ENCODE assay signal across 11 mouse cellular contexts in genomic region chr13:32912770-32913380, GRCm38 (mm10). TPM values are rescaled to one million over a fixed set of nuclear protein-coding genes. Genes with fewer than 3 reads are reported as not detected.
DNase-seq lines count a peak whose midpoint lies in the region; ATAC-seq and TF ChIP-seq lines count a peak whose summit lies in the region.
"Had no signal": no experiment of that assay in that cellular context is flagged by ENCODE, and none has a peak within 500 bp of the region (broad histone marks: within the 10 kb centered on the region; RNA-seq: fewer than 3 reads in every experiment).

No protein-coding gene starts in this region.

- H3K27me3 ChIP-seq in neural tube, embryonic 15.5 days (replicated peaks): no peaks in the 10 kb centered on the region
- no peaks in the 10 kb centered on the region for H3K27me3 ChIP-seq in kidney, postnatal 0 days (ENCODE audit: insufficient read depth, low read length)
- H3K27me3 ChIP-seq in stomach, postnatal 0 days (ENCODE audit: control insufficient read depth, insufficient read depth, low read length): no peaks in the 10 kb centered on the region

- TF ChIP-seq CTCF in kidney, postnatal 0 days (IDR thresholded peaks at IDR 0.05; ENCODE audit: low read depth): no peak
- TF ChIP-seq CTCF in stomach, postnatal 0 days (IDR thresholded peaks at IDR 0.05; ENCODE audit: low read depth): no peak

- H3K9me3 ChIP-seq in neural tube, embryonic 15.5 days (replicated peaks): no peaks in the 10 kb centered on the region
- H3K9me3 ChIP-seq in kidney, postnatal 0 days (replicated peaks; ENCODE audit: low read length): no peaks in the 10 kb centered on the region
- no peaks in the 10 kb centered on the region for H3K9me3 ChIP-seq in stomach, postnatal 0 days (ENCODE audit: control insufficient read depth, low read length)
- H3K9me3 ChIP-seq: G1E had no signal

- no peaks in the 10 kb centered on the region for H3K36me3 ChIP-seq in neural tube, embryonic 15.5 days
- no peaks in the 10 kb centered on the region for H3K36me3 ChIP-seq in kidney, postnatal 0 days (ENCODE audit: insufficient read depth, low read length)
- no peaks in the 10 kb centered on the region for H3K36me3 ChIP-seq in stomach, postnatal 0 days (ENCODE audit: control insufficient read depth, insufficient read depth, low read length)
- H3K36me3 ChIP-seq: G1E had no signal

- no peak overlapping the region for H3K4me2 ChIP-seq in neural tube, embryonic 15.5 days
- H3K4me2 ChIP-seq in kidney, postnatal 0 days (ENCODE audit: low read length): no peak overlapping the region
- no peak overlapping the region for H3K4me2 ChIP-seq in stomach, postnatal 0 days (replicated peaks; ENCODE audit: low read depth)

- no peak for TF ChIP-seq EP300 in stomach, postnatal 0 days (optimal IDR thresholded peaks at IDR 0.05)

- H3K4me3 ChIP-seq in neural tube, embryonic 15.5 days (replicated peaks): no peak overlapping the region
- no peak overlapping the region for H3K4me3 ChIP-seq in kidney, postnatal 0 days (replicated peaks; ENCODE audit: low read depth, low read length)
- no peak overlapping the region for H3K4me3 ChIP-seq in stomach, postnatal 0 days (ENCODE audit: low read depth, low read length)

- peak; percentile 45 for DNase-seq in neural tube, embryonic 10.5 days (ENCODE audit: extremely low spot score, low spot score)
- peak; percentile 92 for DNase-seq in fibroblast of lung, adult 2 months (ENCODE audit: low read depth)
- DNase-seq in kidney, postnatal 0 days (ENCODE audit: low spot score): no peak
- DNase-seq in stomach, postnatal 0 days (ENCODE audit: low spot score): no peak
- no peak for DNase-seq in ovary, postnatal 10 days (ENCODE audit: low spot score)
- no peak for DNase-seq in left cerebral cortex, postnatal 10 days (ENCODE audit: extremely low spot score in 1 of 2, low spot score in 2 of 2)
- DNase-seq in adrenal gland, adult 8-10 months: no peak

- no peak overlapping the region for H3K9ac ChIP-seq in neural tube, embryonic 15.5 days (replicated peaks)
- no peak overlapping the region for H3K9ac ChIP-seq in kidney, postnatal 0 days (ENCODE audit: low read depth, low read length)
- H3K9ac ChIP-seq in stomach, postnatal 0 days (ENCODE audit: low read length): no peak overlapping the region

- no peaks in the 10 kb centered on the region for H3K4me1 ChIP-seq in neural tube, embryonic 15.5 days
- H3K4me1 ChIP-seq in kidney, postnatal 0 days (replicated peaks; ENCODE audit: insufficient read depth, low read length): no peaks in the 10 kb centered on the region
- no peaks in the 10 kb centered on the region for H3K4me1 ChIP-seq in stomach, postnatal 0 days (replicated peaks; ENCODE audit: control insufficient read depth, insufficient read depth)

- no peak overlapping the region for H3K27ac ChIP-seq in neural tube, embryonic 15.5 days (replicated peaks)
- H3K27ac ChIP-seq in kidney, postnatal 0 days: 0 out of 2 replicates have a peak overlapping the region, but pooled peaks have one; percentile 2
- H3K27ac ChIP-seq in stomach, postnatal 0 days (replicated peaks): peak overlapping the region; percentile 45; the same call in 1 of the 2 replicates

- intact Hi-C loops in left cerebral cortex, postnatal 10 days (cut with DNase I): no loop called here

- no peak for ATAC-seq in neural tube, embryonic 15.5 days (ENCODE audit: low FRiP score)
- no peak for ATAC-seq in kidney, postnatal 0 days (replicated peaks; ENCODE audit: low FRiP score, low read depth)
- no peak for ATAC-seq in stomach, postnatal 0 days (ENCODE audit: low FRiP score, low TSS enrichment)

RNA-seq across cellular contexts. Expression of gene Serpinb1c, which starts 14.9 kb away (rescaled TPM):
- 0.20 TPM in 1 of 2 replicates, not detected in the other for polyA plus RNA-seq in neural tube, embryonic 15.5 days (2015; fragmentation: Nextera tagmentation; extraction: Ambion mirVana)
- polyA plus RNA-seq in kidney, postnatal 0 days (2015; fragmentation: Nextera tagmentation; extraction: Ambion mirVana): not detected in 2 replicates
- 0.07 and 0.10 TPM in 2 replicates for polyA plus RNA-seq in stomach, postnatal 0 days (2015; fragmentation: Nextera tagmentation; extraction: Ambion mirVana)
- total RNA-seq in left cerebral cortex, postnatal 10 days (2021): not detected
- not detected for total RNA-seq in adrenal gland, adult 8-10 months (2022)
- total RNA-seq: G1E had no signal
- polyA plus RNA-seq: frontal cortex, adult 2 months; G1E; limb, embryonic 11.5 days had no signal

RNA-seq across cellular contexts. Expression of gene Serpinb6b, which starts 52.1 kb away (rescaled TPM):
- polyA plus RNA-seq in neural tube, embryonic 15.5 days (2015; fragmentation: Nextera tagmentation; extraction: Ambion mirVana): 1.4 and 4.0 TPM in 2 replicates
- 11.7 and 14.3 TPM in 2 replicates for polyA plus RNA-seq in kidney, postnatal 0 days (2015; fragmentation: Nextera tagmentation; extraction: Ambion mirVana)
- polyA plus RNA-seq in stomach, postnatal 0 days (2015; fragmentation: Nextera tagmentation; extraction: Ambion mirVana): 7.7 and 9.5 TPM in 2 replicates
- total RNA-seq in left cerebral cortex, postnatal 10 days (2021): 1 to 10 TPM; 1.6 to 2.5 TPM
- total RNA-seq in adrenal gland, adult 8-10 months (2022): 10 to 100 TPM; 22.3 to 44.8 (median 27.7) TPM
- polyA plus RNA-seq: G1E had no signal

Comparison
In these comparisons a context has a peak if more than half of its experiments do, and no peak if none do; other contexts are left out.
1. DNase-seq: peak in neural tube, embryonic 10.5 days (single experiment) and fibroblast of lung, adult 2 months (single experiment); none in kidney, postnatal 0 days (single experiment), stomach, postnatal 0 days (single experiment), ovary, postnatal 10 days (single experiment), left cerebral cortex, postnatal 10 days (0 of 2) and adrenal gland, adult 8-10 months (single experiment).